Mouse (Mus musculus) E14TG2a.4 (cell line): ENCODE results near the gene Themis2.

Source experiments
- H3K27me3 ChIP-seq: 2 replicates; pipeline ENCODE4 v1.6.1; 2014; ENCODE audit warnings: low read length, control low read depth; ENCODE audit not compliant: insufficient read depth
- H3K36me3 ChIP-seq: 2 replicates; pipeline ENCODE4 v1.6.1; 2014; ENCODE audit warnings: low read length, control low read depth; ENCODE audit not compliant: insufficient read depth
- H3K4me1 ChIP-seq: replicated peaks from 2 replicates; pipeline ENCODE4 v1.6.1; 2014; ENCODE audit warnings: low read depth, low read length, control low read depth
- H3K4me3 ChIP-seq: replicated peaks from 2 replicates; pipeline ENCODE4 v1.5.1; 2014; ENCODE audit warnings: mild to moderate bottlenecking, low read length
- H3K9me3 ChIP-seq: 2 replicates; pipeline ENCODE4 v1.6.1; 2014; ENCODE audit warnings: low read length, control low read depth
- CTCF ChIP-seq: conservative IDR thresholded peaks from 2 replicates; pipeline ENCODE4 v1.5.1; 2014; ENCODE audit warnings: low read length
- NANOG ChIP-seq: IDR thresholded peaks from 2 replicates; pipeline ENCODE4 v1.6.1; 2014; ENCODE audit warnings: borderline replicate concordance, low read length, mixed read lengths
- POU5F1 ChIP-seq: IDR thresholded peaks from 2 replicates; pipeline ENCODE4 v1.6.1; 2014; ENCODE audit warnings: low read length, borderline replicate concordance

The Themis2 gene

GRCm38 (mm10) chr4:132796196-132796886 lies at the start of gene Themis2:
Themis2 (minus strand) TSS chr4:132796387.
- Histone ChIP-seq H3K9me3 (no peaks in the 10 kb centered on the region), H3K27me3 (peaks cover 46% of the 10 kb centered on the region), H3K4me3 (peak within 1 kb of the TSS; percentile 78), H3K4me1 (peaks cover 31% of the 10 kb centered on the region), H3K36me3 (no peaks in the 10 kb centered on the region)
- TF ChIP-seq POU5F1 = no peak
- TF ChIP-seq CTCF = no peak
- no peak for TF ChIP-seq NANOG

GRCm38 (mm10) chr4:132843705-132844071 lies 47.5 kb upstream of the Themis2 start:
- Histone ChIP-seq H3K9me3 (peaks cover 8% of the 10 kb centered on the region), H3K4me3 (0 out of 2 replicates have a peak overlapping the region, but pooled peaks have one; percentile 94), H3K27me3 (no peaks in the 10 kb centered on the region), H3K4me1 (peaks cover 25% of the 10 kb centered on the region), H3K36me3 (peaks cover 27% of the 10 kb centered on the region)
- no peak for TF ChIP-seq NANOG
- no peak for TF ChIP-seq POU5F1
- TF ChIP-seq CTCF = no peak

GRCm38 (mm10) chr4:132842970-132843704 lies 47.0 kb upstream of the Themis2 start, which contains the start of gene Ppp1r8:
Ppp1r8 (minus strand) TSS chr4:132843169.
- peak within 1 kb of the TSS; percentile 94 for H3K4me3 ChIP-seq
- H3K36me3 ChIP-seq = peaks cover 32% of the 10 kb centered on the region
- peaks cover 25% of the 10 kb centered on the region for H3K4me1 ChIP-seq
- TF ChIP-seq NANOG (no peak), POU5F1 (no peak), CTCF (no peak)
- peaks cover 8% of the 10 kb centered on the region for H3K9me3 ChIP-seq
- no peaks in the 10 kb centered on the region for H3K27me3 ChIP-seq

- no peak for TF ChIP-seq CTCF
- no peak for TF ChIP-seq NANOG
- TF ChIP-seq POU5F1 = no peak
- Histone ChIP-seq H3K4me1 (peaks cover 28% of the 10 kb centered on the region), H3K36me3 (peaks cover 40% of the 10 kb centered on the region), H3K27me3 (no peaks in the 10 kb centered on the region), H3K9me3 (peaks cover 8% of the 10 kb centered on the region), H3K4me3 (peak overlapping the region; percentile 94)
These were observed 46.2 kb upstream of the Themis2 start for GRCm38 (mm10) chr4:132842281-132842906.

GRCm38 (mm10) chr4:132841493-132841892 lies 45.3 kb upstream of the Themis2 start:
- peaks cover 49% of the 10 kb centered on the region for H3K36me3 ChIP-seq
- TF ChIP-seq NANOG = no peak
- no peak for TF ChIP-seq POU5F1
- TF ChIP-seq CTCF = no peak

GRCm38 (mm10) chr4:132823614-132824366 lies 27.6 kb upstream of the Themis2 start:
- TF ChIP-seq NANOG = no peak
- TF ChIP-seq CTCF = peak; percentile 100
- H3K36me3 ChIP-seq = peaks cover 45% of the 10 kb centered on the region
- H3K9me3 ChIP-seq = no peaks in the 10 kb centered on the region
- peaks cover 20% of the 10 kb centered on the region for H3K4me1 ChIP-seq
- no peaks in the 10 kb centered on the region for H3K27me3 ChIP-seq
- H3K4me3 ChIP-seq = no peak overlapping the region

More at GRCm38 (mm10) chr4:132841493-132841892, 45.3 kb upstream of the Themis2 start:
- H3K4me3 ChIP-seq = peak overlapping the region; percentile 94
- H3K27me3 ChIP-seq = no peaks in the 10 kb centered on the region
- peaks cover 8% of the 10 kb centered on the region for H3K9me3 ChIP-seq
- peaks cover 30% of the 10 kb centered on the region for H3K4me1 ChIP-seq

GRCm38 (mm10) chr4:132818442-132818841 lies 22.3 kb upstream of the Themis2 start:
- H3K36me3 ChIP-seq = no peaks in the 10 kb centered on the region
- H3K9me3 ChIP-seq = no peaks in the 10 kb centered on the region
- H3K4me3 ChIP-seq = no peak overlapping the region
- H3K4me1 ChIP-seq = peaks cover 14% of the 10 kb centered on the region; the same call in 1 of the 2 replicates
- TF ChIP-seq CTCF = peak; percentile 29
- TF ChIP-seq NANOG = no peak
- no peaks in the 10 kb centered on the region for H3K27me3 ChIP-seq

GRCm38 (mm10) chr4:132816855-132817254 lies 20.7 kb upstream of the Themis2 start:
- H3K4me3 ChIP-seq = no peak overlapping the region
- peaks cover 10% of the 10 kb centered on the region; the same call in 1 of the 2 replicates for H3K4me1 ChIP-seq
- H3K27me3 ChIP-seq = no peaks in the 10 kb centered on the region
- TF ChIP-seq POU5F1 = no peak
- no peak for TF ChIP-seq NANOG
- no peak for TF ChIP-seq CTCF
- no peaks in the 10 kb centered on the region for H3K9me3 ChIP-seq
- no peaks in the 10 kb centered on the region for H3K36me3 ChIP-seq
